Mouse (Mus musculus) heart, postnatal 0 days (tissue): ENCODE data around the gene Krt32. TPM values are rescaled to one million over a fixed set of nuclear protein-coding genes. Genes with fewer than 3 reads are reported as not detected.

Experiments
- ATAC-seq: fragments of 200-750 bp; cut with Nextera tagmentation; 2 replicates; pipeline ENCODE4 v1.8.0; 2017; ENCODE audit warnings: low read depth, moderate number of reproducible peaks, moderate library complexity; ENCODE audit not compliant: insufficient read depth
- DNase-seq: peaks from one replicate; pipeline ENCODE4 v3.0.0-alpha.2; 2016; ENCODE audit warnings: low spot score
- H3K27ac ChIP-seq: fragments of 300-500 bp; sonication (generic); 2 replicates; pipeline ENCODE4 v1.5.1; 2014; ENCODE audit warnings: low read depth, mild to moderate bottlenecking
- H3K27me3 ChIP-seq: fragments of 300-500 bp; sonication (generic); 2 replicates; pipeline ENCODE4 v1.6.1; 2014; ENCODE audit warnings: low read length, mixed read lengths; ENCODE audit not compliant: control insufficient read depth, insufficient read depth
- H3K36me3 ChIP-seq: fragments of 300-500 bp; sonication (generic); replicated peaks from 2 replicates; pipeline ENCODE4 v1.6.1; 2014; ENCODE audit warnings: low read length, mixed read lengths; ENCODE audit not compliant: control insufficient read depth, insufficient read depth
- H3K4me1 ChIP-seq: fragments of 300-500 bp; sonication (generic); 2 replicates; pipeline ENCODE4 v1.6.1; 2014; ENCODE audit warnings: antibody characterized with exemption; ENCODE audit not compliant: control insufficient read depth, insufficient read depth
- H3K4me2 ChIP-seq: fragments of 300-500 bp; sonication (generic); 2 replicates; pipeline ENCODE4 v1.6.1; 2014; ENCODE audit warnings: low read depth, mild to moderate bottlenecking, low read length, moderate library complexity
- H3K4me3 ChIP-seq: fragments of 300-500 bp; sonication (generic); 2 replicates; pipeline ENCODE4 v1.5.1; 2014; ENCODE audit warnings: low read depth, low read length
- H3K9ac ChIP-seq: fragments of 300-500 bp; sonication (generic); replicated peaks from 2 replicates; pipeline ENCODE4 v1.6.1; 2014; ENCODE audit warnings: low read depth, low read length, mixed read lengths
- H3K9me3 ChIP-seq: fragments of 300-500 bp; sonication (generic); replicated peaks from 2 replicates; pipeline ENCODE4 v1.6.1; 2016; ENCODE audit warnings: low read length; ENCODE audit not compliant: control insufficient read depth
- CTCF ChIP-seq: IDR thresholded peaks from 2 replicates; pipeline ENCODE4 v1.5.1; 2016; ENCODE audit warnings: antibody characterized with exemption, control low read depth, low read depth
- EP300 ChIP-seq: IDR thresholded peaks from 2 replicates; pipeline ENCODE4 v1.6.1; 2016; ENCODE audit warnings: antibody characterized with exemption, low read depth
- WGBS: fragments of 180-500 bp; shearing (Covaris S2); extraction: QIAGEN DNeasy Blood & Tissue Kit; methylation state at CpG from one replicate; pipeline ENCODE4 v1.1.7; 2014; 5-methylcytosine and 5-hydroxymethylcytosine counted together
- polyA plus RNA-seq: library from polyadenylated mRNA; unstranded; fragments of >200 nt; fragmentation: Nextera tagmentation; extraction: Ambion mirVana; gene quantifications from 2 replicates; pipeline ENCODE4 v1.2.1, GENCODE M21; 2015
- total RNA-seq: library from RNA; depleted of rRNA; stranded (reverse); fragments of >200 nt; gene quantifications from 2 replicates; pipeline ENCODE4 v1.2.3, GENCODE M21; 2014; ENCODE audit warnings: low replicate concordance; rRNA removed

Krt32 gene
- not detected in 2 replicates for total RNA-seq
- polyA plus RNA-seq: not detected in 2 replicates

GRCm38 (mm10) chr11:100087861-100088260 is at the start of gene Krt32:
TSS of gene Krt32 (minus strand) at chr11:100088226.
- no peak for ATAC-seq
- no peaks in the 10 kb centered on the region for H3K9me3 ChIP-seq

GRCm38 (mm10) chr11:100137693-100138092 is 49.7 kb upstream of the Krt32 start:
- DNase-seq (no peak), ATAC-seq (no peak)
- Histone ChIP-seq H3K4me1 (no peaks in the 10 kb centered on the region), H3K36me3 (no peaks in the 10 kb centered on the region), H3K4me2 (no peak overlapping the region), H3K4me3 (no peak overlapping the region), H3K27me3 (0 out of 2 replicates have a peak, but pooled peaks cover 17% of the 10 kb centered on the region), H3K27ac (no peak overlapping the region), H3K9ac (no peak overlapping the region), H3K9me3 (no peaks in the 10 kb centered on the region)
- 51% methylated on average over 5 of the region's 5 CpGs for WGBS
- TF ChIP-seq EP300 (no peak), CTCF (no peak)

More at GRCm38 (mm10) chr11:100087861-100088260, at the start of gene Krt32:
- H3K9ac ChIP-seq: no peak within 1 kb of the TSS
- no peaks in the 10 kb centered on the region for H3K36me3 ChIP-seq
- no peaks in the 10 kb centered on the region for H3K27me3 ChIP-seq
- TF ChIP-seq EP300 (no peak), CTCF (no peak)
- H3K4me1 ChIP-seq: no peaks in the 10 kb centered on the region
- 81% methylated on average over 10 of the region's 10 CpGs for WGBS
- DNase-seq: no peak
- H3K4me3 ChIP-seq: no peak within 1 kb of the TSS
- no peak within 1 kb of the TSS for H3K4me2 ChIP-seq
- no peak within 1 kb of the TSS for H3K27ac ChIP-seq

- no peak for DNase-seq
- WGBS: 24% methylated on average over 5 of the region's 5 CpGs
- no peak overlapping the region for H3K27ac ChIP-seq
Measured at GRCm38 (mm10) chr11:100136559-100136958, 48.5 kb upstream of the Krt32 start.

GRCm38 (mm10) chr11:100135731-100136130 is 47.7 kb upstream of the Krt32 start, which contains the start of gene Krt15:
TSS of gene Krt15 (minus strand) at chr11:100135928.
- Histone ChIP-seq H3K9ac (no peak within 1 kb of the TSS), H3K27me3 (0 out of 2 replicates have a peak, but pooled peaks cover 21% of the 10 kb centered on the region), H3K36me3 (no peaks in the 10 kb centered on the region), H3K9me3 (no peaks in the 10 kb centered on the region), H3K27ac (no peak within 1 kb of the TSS), H3K4me2 (no peak within 1 kb of the TSS), H3K4me3 (no peak within 1 kb of the TSS), H3K4me1 (no peaks in the 10 kb centered on the region)
- WGBS: 50% methylated on average over 7 of the region's 7 CpGs
- no peak for DNase-seq
- ATAC-seq: no peak
- TF ChIP-seq CTCF (no peak), EP300 (no peak)

More at GRCm38 (mm10) chr11:100136559-100136958, 48.5 kb upstream of the Krt32 start:
- no peak for ATAC-seq
- Histone ChIP-seq H3K36me3 (no peaks in the 10 kb centered on the region), H3K9ac (no peak overlapping the region), H3K27me3 (0 out of 2 replicates have a peak, but pooled peaks cover 21% of the 10 kb centered on the region), H3K4me3 (no peak overlapping the region), H3K4me1 (no peaks in the 10 kb centered on the region), H3K4me2 (no peak overlapping the region), H3K9me3 (no peaks in the 10 kb centered on the region)
- TF ChIP-seq EP300 (no peak), CTCF (no peak)

GRCm38 (mm10) chr11:100124901-100125300 is 36.9 kb upstream of the Krt32 start:
- no peaks in the 10 kb centered on the region for H3K27me3 ChIP-seq
- no peak overlapping the region for H3K4me3 ChIP-seq
- ATAC-seq (no peak), DNase-seq (no peak)
- TF ChIP-seq CTCF (no peak), EP300 (no peak)
- 71% methylated on average over 7 of the region's 7 CpGs for WGBS
- H3K4me2 ChIP-seq: no peak overlapping the region
- H3K27ac ChIP-seq: no peak overlapping the region
- H3K9me3 ChIP-seq: no peaks in the 10 kb centered on the region
- no peaks in the 10 kb centered on the region for H3K4me1 ChIP-seq
- H3K36me3 ChIP-seq: no peaks in the 10 kb centered on the region
- H3K9ac ChIP-seq: no peak overlapping the region

- Histone ChIP-seq H3K9me3 (no peaks in the 10 kb centered on the region), H3K27ac (no peak within 1 kb of the TSS), H3K4me1 (no peaks in the 10 kb centered on the region), H3K4me3 (no peak within 1 kb of the TSS), H3K27me3 (no peaks in the 10 kb centered on the region), H3K9ac (no peak within 1 kb of the TSS), H3K4me2 (no peak within 1 kb of the TSS), H3K36me3 (no peaks in the 10 kb centered on the region)
- 67% methylated on average over 3 of the region's 3 CpGs for WGBS
- ATAC-seq (no peak), DNase-seq (no peak)
- TF ChIP-seq CTCF: no peak
- no peak for TF ChIP-seq EP300
Measured at GRCm38 (mm10) chr11:100121466-100121865, 33.4 kb upstream of the Krt32 start, which contains the start of gene Krt13. TSS of gene Krt13 (minus strand) at chr11:100121566.
